Mouse (Mus musculus) heart, embryonic 16.5 days (tissue): ENCODE data around the gene Steap4. TPM values are rescaled to one million over a fixed set of nuclear protein-coding genes. Genes with fewer than 3 reads are reported as not detected.

Experiments used
- ATAC-seq: fragments of 200-750 bp; cut with Nextera tagmentation; replicated peaks from 2 replicates; pipeline ENCODE4 v1.8.0; 2017; ENCODE audit warnings: moderate number of reproducible peaks; ENCODE audit not compliant: insufficient read depth, low FRiP score; ENCODE audit errors: extremely low read depth
- H3K27ac ChIP-seq: fragments of 300-500 bp; sonication (generic); 2 replicates; pipeline ENCODE4 v1.5.1; 2014; ENCODE audit warnings: mild to moderate bottlenecking, low read length, control low read depth, moderate library complexity
- H3K27me3 ChIP-seq: fragments of 300-500 bp; sonication (generic); 2 replicates; pipeline ENCODE4 v1.6.1; 2014; ENCODE audit warnings: low read length, mixed read lengths; ENCODE audit not compliant: control insufficient read depth, insufficient read depth
- H3K36me3 ChIP-seq: fragments of 300-500 bp; sonication (generic); 2 replicates; pipeline ENCODE4 v1.6.1; 2014; ENCODE audit not compliant: control insufficient read depth, insufficient read depth
- H3K4me1 ChIP-seq: fragments of 300-500 bp; sonication (generic); 2 replicates; pipeline ENCODE4 v1.6.1; 2014; ENCODE audit warnings: low read length, mixed read lengths; ENCODE audit not compliant: control insufficient read depth, insufficient read depth
- H3K4me2 ChIP-seq: fragments of 300-500 bp; sonication (generic); 2 replicates; pipeline ENCODE4 v1.6.1; 2014; ENCODE audit warnings: low read depth, mild to moderate bottlenecking, control low read depth, low read length
- H3K4me3 ChIP-seq: fragments of 300-500 bp; sonication (generic); 2 replicates; pipeline ENCODE4 v1.5.1; 2014; ENCODE audit warnings: mild to moderate bottlenecking, control low read depth, low read length
- H3K9ac ChIP-seq: fragments of 300-500 bp; sonication (generic); 2 replicates; pipeline ENCODE4 v1.6.1; 2014; ENCODE audit warnings: low read length, control low read depth
- H3K9me3 ChIP-seq: fragments of 300-500 bp; sonication (generic); replicated peaks from 2 replicates; pipeline ENCODE4 v1.6.1; 2016; ENCODE audit warnings: low read length; ENCODE audit not compliant: control insufficient read depth
- WGBS: fragments of 180-500 bp; shearing (Covaris S2); extraction: QIAGEN DNeasy Blood & Tissue Kit; methylation state at CpG from one replicate; pipeline ENCODE4 v1.1.7; 2014; 5-methylcytosine and 5-hydroxymethylcytosine counted together
- polyA plus RNA-seq: library from polyadenylated mRNA; unstranded; fragments of >200 nt; fragmentation: Nextera tagmentation; extraction: Ambion mirVana; gene quantifications from 2 replicates; pipeline ENCODE4 v1.2.1, GENCODE M21; 2015

Steap4 gene
- polyA plus RNA-seq, 1 experiment from 2014 or later = 4.9 TPM

- 70% methylated on average over 2 of the region's 2 CpGs for WGBS
- Histone ChIP-seq H3K4me2 (no peak overlapping the region), H3K27me3 (no peaks in the 10 kb centered on the region), H3K9me3 (no peaks in the 10 kb centered on the region), H3K36me3 (no peaks in the 10 kb centered on the region), H3K27ac (no peak overlapping the region), H3K4me3 (no peak overlapping the region), H3K9ac (no peak overlapping the region), H3K4me1 (no peaks in the 10 kb centered on the region)
- no peak for ATAC-seq
Measured at GRCm38 (mm10) chr5:7933933-7934675, 26.2 kb upstream of the Steap4 start.

- Histone ChIP-seq H3K4me3 (no peak overlapping the region), H3K9ac (no peak overlapping the region), H3K4me2 (no peak overlapping the region), H3K4me1 (peaks cover 3% of the 10 kb centered on the region; the same call in 1 of the 2 replicates), H3K27ac (no peak overlapping the region), H3K27me3 (no peaks in the 10 kb centered on the region), H3K9me3 (no peaks in the 10 kb centered on the region), H3K36me3 (no peaks in the 10 kb centered on the region)
- no peak for ATAC-seq
- 79% methylated on average over 2 of the region's 2 CpGs for WGBS
Measured at GRCm38 (mm10) chr5:7954838-7955237, 5.4 kb upstream of the Steap4 start.

- Histone ChIP-seq H3K9ac (no peak overlapping the region), H3K4me2 (no peak overlapping the region), H3K27ac (no peak overlapping the region), H3K27me3 (no peaks in the 10 kb centered on the region), H3K4me1 (peaks cover 3% of the 10 kb centered on the region; the same call in 1 of the 2 replicates), H3K9me3 (no peaks in the 10 kb centered on the region), H3K4me3 (no peak overlapping the region), H3K36me3 (no peaks in the 10 kb centered on the region)
- 47% methylated on average over 5 of the region's 5 CpGs for WGBS
- ATAC-seq = no peak
Measured at GRCm38 (mm10) chr5:7955371-7955966, 4.8 kb upstream of the Steap4 start.

GRCm38 (mm10) chr5:7958061-7958460, 2.2 kb upstream of the Steap4 start:
- Histone ChIP-seq H3K9ac (no peak overlapping the region), H3K36me3 (no peaks in the 10 kb centered on the region), H3K27ac (no peak overlapping the region), H3K4me1 (peaks cover 3% of the 10 kb centered on the region; the same call in 1 of the 2 replicates), H3K9me3 (no peaks in the 10 kb centered on the region), H3K27me3 (0 out of 2 replicates have a peak, but pooled peaks cover 2% of the 10 kb centered on the region), H3K4me2 (no peak overlapping the region), H3K4me3 (no peak overlapping the region)
- ATAC-seq = no peak
- WGBS = 84% methylated on average over 4 of the region's 4 CpGs

GRCm38 (mm10) chr5:7959286-7959685, 971 bp upstream of the Steap4 start:
- Histone ChIP-seq H3K9ac (no peak overlapping the region), H3K27ac (no peak overlapping the region), H3K4me1 (peaks cover 3% of the 10 kb centered on the region; the same call in 1 of the 2 replicates), H3K27me3 (0 out of 2 replicates have a peak, but pooled peaks cover 2% of the 10 kb centered on the region), H3K4me2 (no peak overlapping the region), H3K4me3 (no peak overlapping the region), H3K9me3 (no peaks in the 10 kb centered on the region), H3K36me3 (no peaks in the 10 kb centered on the region)
- ATAC-seq = no peak
- 82% methylated on average over 6 of the region's 6 CpGs for WGBS

- no peaks in the 10 kb centered on the region for H3K4me1 ChIP-seq
- 83% methylated on average over 7 of the region's 7 CpGs for WGBS
Measured at GRCm38 (mm10) chr5:7961113-7961512, 856 bp downstream of the Steap4 start.

GRCm38 (mm10) chr5:7965281-7965680, 5.0 kb downstream of the Steap4 start:
- ATAC-seq = no peak
- H3K36me3 ChIP-seq = no peaks in the 10 kb centered on the region
- no peak overlapping the region for H3K27ac ChIP-seq
- H3K9me3 ChIP-seq = no peaks in the 10 kb centered on the region
- H3K9ac ChIP-seq = no peak overlapping the region
- WGBS = 33% methylated on average over 3 of the region's 3 CpGs
- H3K27me3 ChIP-seq = 0 out of 2 replicates have a peak, but pooled peaks cover 2% of the 10 kb centered on the region
- no peak overlapping the region for H3K4me2 ChIP-seq
- H3K4me3 ChIP-seq = no peak overlapping the region
- no peaks in the 10 kb centered on the region for H3K4me1 ChIP-seq

More at GRCm38 (mm10) chr5:7961113-7961512, 856 bp downstream of the Steap4 start:
- Histone ChIP-seq H3K9ac (no peak overlapping the region), H3K36me3 (no peaks in the 10 kb centered on the region), H3K4me3 (no peak overlapping the region), H3K9me3 (no peaks in the 10 kb centered on the region), H3K27me3 (0 out of 2 replicates have a peak, but pooled peaks cover 2% of the 10 kb centered on the region), H3K27ac (no peak overlapping the region), H3K4me2 (no peak overlapping the region)
- ATAC-seq = no peak

- 65% methylated on average over 5 of the region's 5 CpGs for whole genome bisulfite sequencing
- Histone ChIP-seq H3K4me1 (no peaks in the 10 kb centered on the region), H3K27ac (no peak overlapping the region), H3K27me3 (no peaks in the 10 kb centered on the region), H3K9ac (no peak overlapping the region), H3K4me3 (no peak overlapping the region), H3K36me3 (no peaks in the 10 kb centered on the region), H3K4me2 (no peak overlapping the region), H3K9me3 (no peaks in the 10 kb centered on the region)
- no peak for ATAC-seq
Measured at GRCm38 (mm10) chr5:7968152-7968551, 7.9 kb downstream of the Steap4 start.

GRCm38 (mm10) chr5:7972266-7972665, 12.0 kb downstream of the Steap4 start:
- Histone ChIP-seq H3K27ac (no peak overlapping the region), H3K9ac (no peak overlapping the region), H3K36me3 (no peaks in the 10 kb centered on the region), H3K4me1 (no peaks in the 10 kb centered on the region), H3K4me2 (no peak overlapping the region), H3K27me3 (no peaks in the 10 kb centered on the region), H3K4me3 (no peak overlapping the region), H3K9me3 (no peaks in the 10 kb centered on the region)
- ATAC-seq = no peak
- 88% methylated on average over 2 of the region's 2 CpGs for WGBS
